10 mouse cellular contexts compared by ENCODE assay signal in the genomic region with DNA sequence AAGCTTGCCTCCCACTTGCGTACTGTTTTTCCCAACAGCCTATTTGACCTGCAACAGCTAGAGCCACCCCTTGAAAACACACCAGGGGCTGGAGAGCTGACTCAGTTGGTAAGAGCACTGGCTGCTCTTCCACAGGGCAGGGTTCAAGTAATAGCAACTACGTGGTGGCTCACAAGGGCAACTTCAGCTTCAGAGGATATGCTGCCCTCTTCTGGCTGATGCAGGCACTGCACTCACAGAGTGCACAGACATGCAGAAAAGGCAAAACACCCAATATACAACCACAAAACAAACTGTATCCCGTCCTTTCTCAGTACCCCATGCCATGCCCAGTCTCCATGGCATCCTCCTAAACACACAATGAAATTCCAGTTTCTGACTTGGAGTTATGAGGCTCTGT. TPM values are rescaled to one million over a fixed set of nuclear protein-coding genes. Genes with fewer than 3 reads are reported as not detected.
DNase-seq lines count a peak whose midpoint lies in the region; ATAC-seq and TF ChIP-seq lines count a peak whose summit lies in the region.
"Had no signal": no experiment of that assay in that cellular context is flagged by ENCODE, and none has a peak within 500 bp of the region (broad histone marks: within the 10 kb centered on the region; RNA-seq: fewer than 3 reads in every experiment).

No protein-coding gene starts in this region.

- H3K9ac ChIP-seq in kidney, embryonic 16.5 days (replicated peaks; ENCODE audit: low read length), result no peak overlapping the region
- H3K9ac ChIP-seq: liver, embryonic 15.5 days had no signal

- no peaks in the 10 kb centered on the region for H3K36me3 ChIP-seq in kidney, embryonic 16.5 days (ENCODE audit: insufficient read depth, low read length)
- no peaks in the 10 kb centered on the region for H3K36me3 ChIP-seq in testis, adult 2 months (ENCODE audit: control insufficient read depth, insufficient read depth, low read length)
- H3K36me3 ChIP-seq: liver, embryonic 15.5 days had no signal

- H3K4me3 ChIP-seq in layer of hippocampus, adult 2 months, result no peak overlapping the region
- H3K4me3 ChIP-seq in kidney, embryonic 16.5 days (ENCODE audit: low read length), result no peak overlapping the region
- H3K4me3 ChIP-seq in testis, adult 2 months (ENCODE audit: control insufficient read depth, low read depth, low read length), result no peak overlapping the region
- H3K4me3 ChIP-seq: erythroblast, embryonic 14.5 days; liver, embryonic 15.5 days had no signal

- H3K27ac ChIP-seq in layer of hippocampus, adult 2 months, result no peak overlapping the region
- peak overlapping the region; percentile 91; the same call in 1 of the 2 replicates for H3K27ac ChIP-seq in kidney, embryonic 16.5 days (ENCODE audit: low read length)
- H3K27ac ChIP-seq in testis, adult 2 months (ENCODE audit: control insufficient read depth, insufficient read depth, low read depth, low read length), result no peak overlapping the region
- H3K27ac ChIP-seq: liver, embryonic 15.5 days had no signal

- H3K4me1 ChIP-seq in kidney, embryonic 16.5 days (ENCODE audit: insufficient read depth, low read length), result peaks cover 39% of the 10 kb centered on the region
- no peaks in the 10 kb centered on the region for H3K4me1 ChIP-seq in testis, adult 2 months (ENCODE audit: control insufficient read depth, insufficient read depth, low read length)

- DNase-seq in layer of hippocampus, adult 2 months (ENCODE audit: low spot score in 2 of 2), result peak in 1 of 2 experiments; percentile 29
- no peak for DNase-seq in layer of hippocampus, adult 9-11 months
- peak; percentile 30 to 43 for DNase-seq in CD8-positive naive resting alpha-beta T cell, adult 2 months (ENCODE audit: low read depth in 2 of 2, low spot score in 2 of 2)
- peak; percentile 82 for DNase-seq in ZHBTc4 (ENCODE audit: low read depth, low spot score)
- no peak for DNase-seq in frontal cortex, postnatal 10 days (ENCODE audit: low spot score in 2 of 2)

- no peak for TF ChIP-seq POLR2A in testis, adult 2 months (IDR thresholded peaks at IDR 0.05; ENCODE audit: control insufficient read depth, low read depth, low read length)

- no peak overlapping the region for H3K4me2 ChIP-seq in kidney, embryonic 16.5 days (replicated peaks; ENCODE audit: low read depth, low read length)
- H3K4me2 ChIP-seq: liver, embryonic 15.5 days had no signal

- 88% methylated on average over 3 of the region's 3 CpGs for WGBS in kidney, embryonic 16.5 days

- H3K9me3 ChIP-seq in kidney, embryonic 16.5 days (ENCODE audit: low read length), result no peaks in the 10 kb centered on the region
- H3K9me3 ChIP-seq: liver, embryonic 15.5 days had no signal

- no peaks in the 10 kb centered on the region for H3K27me3 ChIP-seq in kidney, embryonic 16.5 days (ENCODE audit: insufficient read depth, low read length)
- H3K27me3 ChIP-seq in testis, adult 2 months (ENCODE audit: control insufficient read depth, insufficient read depth, low read length), result no peaks in the 10 kb centered on the region
- H3K27me3 ChIP-seq: liver, embryonic 15.5 days had no signal

- ATAC-seq in kidney, embryonic 16.5 days (ENCODE audit: low FRiP score, low TSS enrichment), result no peak
- no peak for ATAC-seq in frontal cortex, adult (ENCODE audit: low TSS enrichment)

- peak; percentile 79 for TF ChIP-seq CTCF in layer of hippocampus, adult 2 months (conservative IDR thresholded peaks at IDR 0.05)
- TF ChIP-seq CTCF in testis, adult 2 months (IDR thresholded peaks at IDR 0.05; ENCODE audit: control insufficient read depth, insufficient read depth, insufficient replicate concordance, low read depth, low read length), result peak; percentile 91; the same call in 1 of the 2 replicates

RNA-seq across cellular contexts. Expression of a gene that starts 34.7 kb away (rescaled TPM):
- total RNA-seq in layer of hippocampus, adult 2 months (2021), result 1 to 10 TPM; 4.8 to 6.3 TPM
- 17.5 and 18.0 TPM in 2 replicates for polyA plus RNA-seq in kidney, embryonic 16.5 days (2015; fragmentation: Nextera tagmentation; extraction: Ambion mirVana)
- polyA plus RNA-seq in testis, adult 2 months (2012; rRNA removed), result 0.91 and 1.8 TPM in 2 replicates
- polyA plus RNA-seq: erythroblast, embryonic 14.5 days had no signal

Comparison
In these comparisons a context has a peak if more than half of its experiments do, and no peak if none do; other contexts are left out.
1. DNase-seq: peak in CD8-positive naive resting alpha-beta T cell, adult 2 months (2 of 2) and ZHBTc4 (single experiment); none in layer of hippocampus, adult 9-11 months (single experiment) and frontal cortex, postnatal 10 days (0 of 2).